Mouse (Mus musculus) heart, adult 2 months (tissue): ENCODE results near the gene Pfkfb4.

Experiments
- CTCF ChIP-seq: fragments of 200-600 bp; IDR thresholded peaks from 2 replicates; pipeline ENCODE4 v1.8.1; 2022; ENCODE audit warnings: antibody characterized with exemption, mild to moderate bottlenecking, moderate library complexity
- EP300 ChIP-seq: fragments of 200-500 bp; IDR thresholded peaks from 2 replicates; pipeline ENCODE4 v1.6.1; 2011; ENCODE audit warnings: low read depth, low read length, control low read depth; ENCODE audit not compliant: insufficient read depth
- POLR2A ChIP-seq: fragments of 200-500 bp; IDR thresholded peaks from 2 replicates; pipeline ENCODE4 v1.6.1; 2011; ENCODE audit warnings: mild to moderate bottlenecking, low read depth, low read length, control low read depth; ENCODE audit not compliant: insufficient read depth

DNA sequence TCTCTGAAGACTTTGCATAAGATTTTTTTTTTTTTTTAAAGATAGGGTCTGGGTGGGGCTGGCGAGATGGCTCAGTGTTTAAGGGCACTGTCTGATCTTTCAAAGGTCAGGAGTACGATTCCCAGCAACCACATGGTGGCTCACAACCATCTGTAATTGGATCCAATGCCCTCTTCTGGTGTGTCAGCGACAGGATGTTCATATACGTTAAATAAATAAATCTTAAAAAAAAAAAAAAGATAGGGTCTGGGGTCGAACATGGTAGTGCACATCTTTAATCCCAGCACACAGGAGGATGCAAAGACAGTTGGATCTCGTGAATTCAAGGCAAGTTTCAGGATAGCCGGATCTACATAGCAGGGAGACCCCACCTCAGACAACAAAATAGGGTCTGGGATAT lies 57.7 kb downstream of the Pfkfb4 start:
- no peak for TF ChIP-seq POLR2A
- TF ChIP-seq CTCF = no peak
- TF ChIP-seq EP300 = no peak
